Mouse (Mus musculus): ENCODE measurements around the gene Cyp1a1. TPM values are rescaled to one million over a fixed set of nuclear protein-coding genes. Genes with fewer than 3 reads are reported as not detected.

Gene Cyp1a1
- polyA plus RNA-seq, 1 experiment from 2014 or later: not detected

GRCm38 (mm10) chr9:57656631-57657350 lies 30.9 kb upstream of the Cyp1a1 start:
- no peak overlapping the region for H3K4me2 ChIP-seq
- no peaks in the 10 kb centered on the region for H3K36me3 ChIP-seq
- no peak overlapping the region for H3K9ac ChIP-seq (replicated peaks)
- WGBS: 86% methylated on average over 19 of the region's 19 CpGs
- no peak overlapping the region for H3K4me3 ChIP-seq (replicated peaks)
- H3K9me3 ChIP-seq: no peaks in the 10 kb centered on the region
- H3K27ac ChIP-seq: no peak overlapping the region
- no peak for ATAC-seq (ENCODE audit: insufficient number of reproducible peaks, insufficient read depth, low FRiP score, low TSS enrichment, low read depth)
- H3K4me1 ChIP-seq (replicated peaks): 0 out of 2 replicates have a peak, but pooled peaks cover 8% of the 10 kb centered on the region
- H3K27me3 ChIP-seq: peaks cover 24% of the 10 kb centered on the region

- no peaks in the 10 kb centered on the region for H3K36me3 ChIP-seq
- 65% methylated on average over 4 of the region's 4 CpGs for WGBS
- peaks cover 23% of the 10 kb centered on the region for H3K27me3 ChIP-seq
- 0 out of 2 replicates have a peak, but pooled peaks cover 6% of the 10 kb centered on the region for H3K4me1 ChIP-seq (replicated peaks)
- H3K9ac ChIP-seq (replicated peaks): no peak overlapping the region
- H3K4me2 ChIP-seq: no peak overlapping the region
- no peak for ATAC-seq (ENCODE audit: insufficient number of reproducible peaks, insufficient read depth, low FRiP score, low TSS enrichment, low read depth)
- no peak overlapping the region for H3K4me3 ChIP-seq (replicated peaks)
- no peak overlapping the region for H3K27ac ChIP-seq
- H3K9me3 ChIP-seq: no peaks in the 10 kb centered on the region
Observed at GRCm38 (mm10) chr9:57657843-57658242, 29.9 kb upstream of the Cyp1a1 start.

- Histone ChIP-seq H3K9me3 (no peaks in the 10 kb centered on the region), H3K4me2 (no peak overlapping the region), H3K4me3 (replicated peaks) (no peak overlapping the region), H3K27ac (no peak overlapping the region), H3K9ac (replicated peaks) (no peak overlapping the region), H3K36me3 (no peaks in the 10 kb centered on the region), H3K27me3 (peaks cover 12% of the 10 kb centered on the region), H3K4me1 (replicated peaks) (0 out of 2 replicates have a peak, but pooled peaks cover 4% of the 10 kb centered on the region)
- WGBS: 83% methylated on average over 4 of the region's 4 CpGs
- no peak for ATAC-seq (ENCODE audit: insufficient number of reproducible peaks, insufficient read depth, low FRiP score, low TSS enrichment, low read depth)
Observed at GRCm38 (mm10) chr9:57658970-57659369, 28.8 kb upstream of the Cyp1a1 start.

GRCm38 (mm10) chr9:57659774-57660173 lies 28.0 kb upstream of the Cyp1a1 start:
- WGBS: 23% methylated on average over 4 of the region's 4 CpGs
- Histone ChIP-seq H3K36me3 (no peaks in the 10 kb centered on the region), H3K4me2 (no peak overlapping the region), H3K4me1 (replicated peaks) (0 out of 2 replicates have a peak, but pooled peaks cover 4% of the 10 kb centered on the region), H3K9ac (replicated peaks) (no peak overlapping the region), H3K27ac (no peak overlapping the region), H3K4me3 (replicated peaks) (no peak overlapping the region), H3K9me3 (no peaks in the 10 kb centered on the region), H3K27me3 (peaks cover 4% of the 10 kb centered on the region; the same call in 1 of the 2 replicates)
- ATAC-seq (ENCODE audit: insufficient number of reproducible peaks, insufficient read depth, low FRiP score, low TSS enrichment, low read depth): peak; percentile 75; the same call in 1 of the 2 replicates

GRCm38 (mm10) chr9:57660501-57660900 lies 27.2 kb upstream of the Cyp1a1 start:
- Histone ChIP-seq H3K9me3 (no peaks in the 10 kb centered on the region), H3K4me2 (no peak overlapping the region), H3K27me3 (no peaks in the 10 kb centered on the region), H3K4me3 (replicated peaks) (no peak overlapping the region), H3K9ac (replicated peaks) (no peak overlapping the region), H3K4me1 (replicated peaks) (0 out of 2 replicates have a peak, but pooled peaks cover 4% of the 10 kb centered on the region), H3K27ac (no peak overlapping the region), H3K36me3 (no peaks in the 10 kb centered on the region)
- no peak for ATAC-seq (ENCODE audit: insufficient number of reproducible peaks, insufficient read depth, low FRiP score, low TSS enrichment, low read depth)
- 77% methylated on average over 6 of the region's 6 CpGs for WGBS

- no peak for ATAC-seq (ENCODE audit: insufficient number of reproducible peaks, insufficient read depth, low FRiP score, low TSS enrichment, low read depth)
- no peak overlapping the region for H3K4me2 ChIP-seq
- no peaks in the 10 kb centered on the region for H3K4me1 ChIP-seq (replicated peaks)
- H3K9ac ChIP-seq (replicated peaks): no peak overlapping the region
- no peaks in the 10 kb centered on the region for H3K36me3 ChIP-seq
- no peaks in the 10 kb centered on the region for H3K27me3 ChIP-seq
- no peaks in the 10 kb centered on the region for H3K9me3 ChIP-seq
- no peak overlapping the region for H3K4me3 ChIP-seq (replicated peaks)
- WGBS: 78% methylated on average over 3 of the region's 3 CpGs
- no peak overlapping the region for H3K27ac ChIP-seq
Observed at GRCm38 (mm10) chr9:57661552-57661951, 26.2 kb upstream of the Cyp1a1 start.

GRCm38 (mm10) chr9:57664616-57665015 lies 23.1 kb upstream of the Cyp1a1 start:
- no peaks in the 10 kb centered on the region for H3K4me1 ChIP-seq (replicated peaks)
- no peak overlapping the region for H3K27ac ChIP-seq
- H3K9ac ChIP-seq (replicated peaks): no peak overlapping the region
- no peaks in the 10 kb centered on the region for H3K36me3 ChIP-seq
- WGBS: 54% methylated on average over 7 of the region's 7 CpGs
- no peak for ATAC-seq (ENCODE audit: insufficient number of reproducible peaks, insufficient read depth, low FRiP score, low TSS enrichment, low read depth)
- no peaks in the 10 kb centered on the region for H3K9me3 ChIP-seq
- no peak overlapping the region for H3K4me2 ChIP-seq
- H3K27me3 ChIP-seq: no peaks in the 10 kb centered on the region; the same call in 1 of the 2 replicates
- no peak overlapping the region for H3K4me3 ChIP-seq (replicated peaks)

GRCm38 (mm10) chr9:57666536-57666935 lies 21.2 kb upstream of the Cyp1a1 start:
- no peak for ATAC-seq (ENCODE audit: insufficient number of reproducible peaks, insufficient read depth, low FRiP score, low TSS enrichment, low read depth)
- 84% methylated on average over 8 of the region's 8 CpGs for WGBS
- H3K9me3 ChIP-seq: no peaks in the 10 kb centered on the region
- H3K4me1 ChIP-seq (replicated peaks): no peaks in the 10 kb centered on the region
- H3K27me3 ChIP-seq: no peaks in the 10 kb centered on the region; the same call in 1 of the 2 replicates
- no peak overlapping the region for H3K9ac ChIP-seq (replicated peaks)
- H3K36me3 ChIP-seq: no peaks in the 10 kb centered on the region
- no peak overlapping the region for H3K4me2 ChIP-seq
- no peak overlapping the region for H3K4me3 ChIP-seq (replicated peaks)
- no peak overlapping the region for H3K27ac ChIP-seq

- no peaks in the 10 kb centered on the region; the same call in 1 of the 2 replicates for H3K27me3 ChIP-seq
- no peak overlapping the region for H3K4me2 ChIP-seq
- H3K9me3 ChIP-seq: no peaks in the 10 kb centered on the region
- H3K4me3 ChIP-seq (replicated peaks): no peak overlapping the region
- no peaks in the 10 kb centered on the region for H3K36me3 ChIP-seq
- no peak overlapping the region for H3K27ac ChIP-seq
- no peak overlapping the region for H3K9ac ChIP-seq (replicated peaks)
- H3K4me1 ChIP-seq (replicated peaks): no peaks in the 10 kb centered on the region
- 78% methylated on average over 3 of the region's 3 CpGs for WGBS
- ATAC-seq (ENCODE audit: insufficient number of reproducible peaks, insufficient read depth, low FRiP score, low TSS enrichment, low read depth): no peak
Observed at GRCm38 (mm10) chr9:57667136-57667535, 20.6 kb upstream of the Cyp1a1 start.

GRCm38 (mm10) chr9:57667817-57668216 lies 19.9 kb upstream of the Cyp1a1 start:
- no peak overlapping the region for H3K4me2 ChIP-seq

GRCm38 (mm10) chr9:57668277-57668676 lies 19.5 kb upstream of the Cyp1a1 start:
- no peak for ATAC-seq (ENCODE audit: insufficient number of reproducible peaks, insufficient read depth, low FRiP score, low TSS enrichment, low read depth)
- Histone ChIP-seq H3K9me3 (no peaks in the 10 kb centered on the region), H3K4me3 (replicated peaks) (no peak overlapping the region), H3K4me2 (no peak overlapping the region), H3K4me1 (replicated peaks) (no peaks in the 10 kb centered on the region), H3K9ac (replicated peaks) (no peak overlapping the region), H3K27ac (no peak overlapping the region), H3K36me3 (no peaks in the 10 kb centered on the region), H3K27me3 (no peaks in the 10 kb centered on the region; the same call in 1 of the 2 replicates)
- WGBS: 32% methylated on average over 1 of the region's 1 CpGs

More at GRCm38 (mm10) chr9:57667817-57668216, 19.9 kb upstream of the Cyp1a1 start:
- H3K27ac ChIP-seq: no peak overlapping the region
- no peaks in the 10 kb centered on the region; the same call in 1 of the 2 replicates for H3K27me3 ChIP-seq
- H3K9me3 ChIP-seq: no peaks in the 10 kb centered on the region
- no peak overlapping the region for H3K4me3 ChIP-seq (replicated peaks)
- ATAC-seq (ENCODE audit: insufficient number of reproducible peaks, insufficient read depth, low FRiP score, low TSS enrichment, low read depth): no peak
- no peaks in the 10 kb centered on the region for H3K36me3 ChIP-seq
- 65% methylated on average over 11 of the region's 11 CpGs for WGBS
- H3K9ac ChIP-seq (replicated peaks): no peak overlapping the region
- no peaks in the 10 kb centered on the region for H3K4me1 ChIP-seq (replicated peaks)

All from limb, embryonic 12.5 days (tissue).